Mouse (Mus musculus): ENCODE measurements at regions not wholly inside any gene's neighbourhood (a gene's known extent, or its start where the extent isn't known, plus 50 kb on each side); places are given as distances from the start of the nearest gene placed in this dataset.

- Histone ChIP-seq H3K27ac (ENCODE audit: low read depth) (no peak overlapping the region), H3K9ac (replicated peaks) (no peak overlapping the region), H3K4me3 (ENCODE audit: low read depth, low read length) (no peak overlapping the region), H3K4me1 (ENCODE audit: insufficient read depth) (peaks cover 9% of the 10 kb centered on the region), H3K9me3 (ENCODE audit: low read length) (no peaks in the 10 kb centered on the region), H3K27me3 (ENCODE audit: insufficient read depth, low read length) (no peaks in the 10 kb centered on the region), H3K4me2 (ENCODE audit: low read depth, low read length) (no peak overlapping the region), H3K36me3 (replicated peaks; ENCODE audit: insufficient read depth, low read length) (no peaks in the 10 kb centered on the region)
- no peak for ATAC-seq
- WGBS (ENCODE audit: insufficient replicate concordance) = 50% methylated on average over 2 of the region's 2 CpGs
- no peak for TF ChIP-seq CTCF (IDR thresholded peaks at IDR 0.05; ENCODE audit: low read depth)
- no peak for TF ChIP-seq EP300 (IDR thresholded peaks at IDR 0.05; ENCODE audit: low read depth)
- no peak for DNase-seq
These were observed 211.5 kb upstream of the F930015N05Rik start for GRCm38 (mm10) chr11:64647938-64648337.

- H3K9me3 ChIP-seq (ENCODE audit: low read length) = no peaks in the 10 kb centered on the region
- no peak for DNase-seq
- H3K4me1 ChIP-seq (ENCODE audit: insufficient read depth) = peaks cover 13% of the 10 kb centered on the region
- no peak overlapping the region for H3K4me2 ChIP-seq (ENCODE audit: low read depth, low read length)
- ATAC-seq = no peak
- H3K36me3 ChIP-seq (replicated peaks; ENCODE audit: insufficient read depth, low read length) = no peaks in the 10 kb centered on the region
- no peak overlapping the region for H3K4me3 ChIP-seq (ENCODE audit: low read depth, low read length)
- TF ChIP-seq EP300 (IDR thresholded peaks at IDR 0.05; ENCODE audit: low read depth) = no peak
- TF ChIP-seq CTCF (IDR thresholded peaks at IDR 0.05; ENCODE audit: low read depth) = no peak
- H3K27ac ChIP-seq (ENCODE audit: low read depth) = no peak overlapping the region
- H3K9ac ChIP-seq (replicated peaks) = no peak overlapping the region
- 80% methylated on average over 10 of the region's 10 CpGs for WGBS (ENCODE audit: insufficient replicate concordance)
- H3K27me3 ChIP-seq (ENCODE audit: insufficient read depth, low read length) = no peaks in the 10 kb centered on the region
These were observed 214.3 kb upstream of the F930015N05Rik start for GRCm38 (mm10) chr11:64650571-64651282.

- no peak for DNase-seq
- Histone ChIP-seq H3K27ac (ENCODE audit: low read depth) (no peak overlapping the region), H3K36me3 (replicated peaks; ENCODE audit: insufficient read depth, low read length) (no peaks in the 10 kb centered on the region), H3K4me3 (ENCODE audit: low read depth, low read length) (no peak overlapping the region), H3K9ac (replicated peaks) (no peak overlapping the region), H3K4me1 (ENCODE audit: insufficient read depth) (peaks cover 13% of the 10 kb centered on the region), H3K4me2 (ENCODE audit: low read depth, low read length) (no peak overlapping the region), H3K9me3 (ENCODE audit: low read length) (no peaks in the 10 kb centered on the region), H3K27me3 (ENCODE audit: insufficient read depth, low read length) (no peaks in the 10 kb centered on the region)
- no peak for ATAC-seq
- TF ChIP-seq EP300 (IDR thresholded peaks at IDR 0.05; ENCODE audit: low read depth) = no peak
- TF ChIP-seq CTCF (IDR thresholded peaks at IDR 0.05; ENCODE audit: low read depth) = no peak
These were observed 216.4 kb upstream of the F930015N05Rik start for GRCm38 (mm10) chr11:64652811-64653210.

- no peak overlapping the region for H3K4me3 ChIP-seq (ENCODE audit: low read depth, low read length)
- H3K27ac ChIP-seq (ENCODE audit: low read depth) = no peak overlapping the region
- no peak for TF ChIP-seq EP300 (IDR thresholded peaks at IDR 0.05; ENCODE audit: low read depth)
- TF ChIP-seq CTCF (IDR thresholded peaks at IDR 0.05; ENCODE audit: low read depth) = no peak
- WGBS (ENCODE audit: insufficient replicate concordance) = 14% methylated on average over 1 of the region's 1 CpGs
- no peaks in the 10 kb centered on the region for H3K27me3 ChIP-seq (ENCODE audit: insufficient read depth, low read length)
- no peaks in the 10 kb centered on the region for H3K36me3 ChIP-seq (replicated peaks; ENCODE audit: insufficient read depth, low read length)
- no peak overlapping the region for H3K9ac ChIP-seq (replicated peaks)
- peaks cover 13% of the 10 kb centered on the region for H3K4me1 ChIP-seq (ENCODE audit: insufficient read depth)
- H3K9me3 ChIP-seq (ENCODE audit: low read length) = no peaks in the 10 kb centered on the region
- DNase-seq (no peak), ATAC-seq (peak; percentile 67; the same call in 1 of the 2 replicates)
- no peak overlapping the region for H3K4me2 ChIP-seq (ENCODE audit: low read depth, low read length)
These were observed 218.7 kb upstream of the F930015N05Rik start for GRCm38 (mm10) chr11:64655162-64655561.

GRCm38 (mm10) chr11:64663166-64663565 lies 226.7 kb upstream of the F930015N05Rik start:
- H3K9ac ChIP-seq (replicated peaks) = no peak overlapping the region
- H3K9me3 ChIP-seq (ENCODE audit: low read length) = no peaks in the 10 kb centered on the region
- H3K27ac ChIP-seq (ENCODE audit: low read depth) = no peak overlapping the region
- H3K4me1 ChIP-seq (ENCODE audit: insufficient read depth) = no peaks in the 10 kb centered on the region
- no peak overlapping the region for H3K4me3 ChIP-seq (ENCODE audit: low read depth, low read length)
- no peaks in the 10 kb centered on the region for H3K36me3 ChIP-seq (replicated peaks; ENCODE audit: insufficient read depth, low read length)
- H3K4me2 ChIP-seq (ENCODE audit: low read depth, low read length) = no peak overlapping the region
- no peak for ATAC-seq
- H3K27me3 ChIP-seq (ENCODE audit: insufficient read depth, low read length) = no peaks in the 10 kb centered on the region
- WGBS (ENCODE audit: insufficient replicate concordance) = 62% methylated on average over 6 of the region's 6 CpGs
- TF ChIP-seq CTCF (IDR thresholded peaks at IDR 0.05; ENCODE audit: low read depth) (no peak), EP300 (IDR thresholded peaks at IDR 0.05; ENCODE audit: low read depth) (no peak)
- DNase-seq = no peak

- TF ChIP-seq CTCF (IDR thresholded peaks at IDR 0.05; ENCODE audit: low read depth) (no peak), EP300 (IDR thresholded peaks at IDR 0.05; ENCODE audit: low read depth) (no peak)
- 77% methylated on average over 3 of the region's 3 CpGs for WGBS (ENCODE audit: insufficient replicate concordance)
- Histone ChIP-seq H3K9ac (replicated peaks) (no peak overlapping the region), H3K4me1 (ENCODE audit: insufficient read depth) (no peaks in the 10 kb centered on the region), H3K36me3 (replicated peaks; ENCODE audit: insufficient read depth, low read length) (no peaks in the 10 kb centered on the region), H3K27me3 (ENCODE audit: insufficient read depth, low read length) (no peaks in the 10 kb centered on the region), H3K4me2 (ENCODE audit: low read depth, low read length) (no peak overlapping the region), H3K9me3 (ENCODE audit: low read length) (no peaks in the 10 kb centered on the region), H3K27ac (ENCODE audit: low read depth) (no peak overlapping the region), H3K4me3 (ENCODE audit: low read depth, low read length) (no peak overlapping the region)
- ATAC-seq (no peak), DNase-seq (no peak)
These were observed 230.6 kb upstream of the F930015N05Rik start for GRCm38 (mm10) chr11:64667010-64667409.

Data from liver, postnatal 0 days (tissue).